Mouse (Mus musculus) heart, postnatal 4 days (tissue): ENCODE measurements at regions not wholly inside any gene's neighbourhood (a gene's known extent, or its start where the extent isn't known, plus 50 kb on each side); places are given as distances from the start of the nearest gene placed in this dataset.
A peak's percentile ranks its signal among the peaks of the same experiment; 100 is the strongest.
"Not testable (repeated sequence)": the region's sequence is repeated elsewhere in the genome, so short reads cannot be mapped to it uniquely, and the experiment has no call there.

ENCODE experiments used
- DNase-seq: peaks from one replicate; pipeline ENCODE4 v3.0.0; 2021

DNA sequence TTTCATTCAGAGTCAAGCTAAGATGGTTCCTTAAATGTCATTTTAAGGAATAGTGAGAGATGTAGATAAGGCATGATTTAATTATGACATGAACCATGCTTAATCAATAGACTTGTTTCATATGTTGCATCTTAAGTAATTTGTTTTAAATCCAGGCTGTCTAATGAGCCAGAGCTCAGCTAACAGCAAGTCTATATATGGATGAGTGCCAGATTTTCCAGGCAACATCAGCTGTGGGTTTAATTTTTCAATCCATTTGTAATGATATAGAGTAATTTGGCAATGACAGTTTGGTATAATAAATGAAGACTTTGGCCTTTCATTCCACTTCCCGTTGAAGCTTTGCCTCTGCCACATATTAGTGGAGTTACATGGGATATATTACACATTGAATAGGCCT, 677.3 kb upstream of the Sorcs1 start:
- DNase-seq, result no peak

DNA sequence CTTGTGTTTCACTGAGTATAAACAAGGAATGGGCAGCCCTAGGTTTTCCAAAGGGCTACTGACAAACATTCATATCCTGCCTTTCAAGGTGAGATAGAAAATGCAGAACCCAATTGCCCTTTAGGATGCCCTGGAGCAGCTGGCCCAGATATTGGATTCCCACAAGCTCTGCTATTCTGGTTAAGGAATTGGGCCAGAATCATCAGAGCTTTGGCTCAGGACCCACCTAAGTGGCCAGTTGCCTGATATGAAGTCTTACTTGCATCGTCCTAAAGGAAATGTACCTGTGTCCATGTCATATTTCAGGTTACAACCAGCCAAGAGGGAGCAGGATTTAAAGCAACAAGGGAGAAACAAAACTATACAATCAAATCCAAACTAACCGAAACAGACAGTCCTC, 662.0 kb upstream of the Sorcs1 start:
- no peak for DNase-seq

DNA sequence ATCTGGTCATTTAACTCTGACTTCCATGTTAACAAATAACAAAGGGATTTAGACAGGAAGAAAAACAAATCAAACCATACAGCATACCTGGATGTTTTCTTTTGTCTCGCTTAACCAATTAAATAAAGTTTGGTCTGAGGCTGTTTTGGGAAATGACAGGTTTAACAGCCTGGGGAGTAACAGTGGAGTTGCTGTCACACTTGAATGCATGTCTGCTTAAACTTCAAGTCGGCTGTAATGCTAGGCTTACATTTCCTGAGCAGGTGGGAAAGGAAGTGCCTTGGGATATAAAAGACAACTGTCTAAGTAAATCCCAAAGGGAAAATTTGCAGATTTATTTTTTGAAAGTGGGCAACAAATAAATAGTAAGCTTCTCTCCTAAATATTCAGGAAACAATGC, 651.6 kb upstream of the Sorcs1 start:
- DNase-seq, result no peak

DNA sequence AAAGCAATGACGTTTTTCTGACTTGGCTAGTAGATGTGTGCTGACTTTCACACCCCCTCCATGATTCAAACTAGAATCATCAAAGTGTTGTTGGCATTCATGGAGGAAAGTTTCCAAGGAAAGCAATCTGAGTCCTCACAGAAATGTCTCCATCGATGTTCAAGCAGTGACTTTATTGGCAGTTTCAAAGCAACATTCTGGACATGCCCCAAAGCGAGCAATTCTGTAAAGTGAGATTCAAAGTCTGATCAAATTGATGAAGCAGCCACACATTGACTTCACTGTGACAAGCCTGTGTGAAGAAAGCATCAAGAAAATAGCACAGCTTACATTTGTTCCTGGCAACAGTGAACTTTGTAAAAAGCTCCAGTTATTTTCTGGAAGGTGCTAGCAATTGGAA, 625.3 kb upstream of the Sorcs1 start:
- no peak for DNase-seq

DNA sequence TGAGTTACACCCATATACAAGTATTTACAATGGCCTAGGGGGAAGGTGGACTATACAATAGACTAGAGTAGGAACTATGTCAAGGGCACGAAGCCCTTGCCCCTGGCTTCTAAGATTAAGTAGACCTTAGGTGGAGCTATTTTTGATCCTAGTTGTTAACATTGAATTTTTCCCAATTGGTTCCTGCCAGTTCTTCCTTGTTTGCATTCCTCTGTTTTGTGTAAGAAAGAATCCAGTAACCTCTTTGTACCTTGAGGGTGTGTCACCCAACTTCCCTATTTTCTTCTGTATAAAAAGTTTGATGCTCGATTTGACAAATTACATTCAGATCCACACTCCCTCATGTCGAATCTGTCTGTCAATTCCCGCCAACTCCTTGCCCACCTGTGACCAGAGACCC, 618.2 kb upstream of the Sorcs1 start:
- DNase-seq, result not testable (repeated sequence)

DNA sequence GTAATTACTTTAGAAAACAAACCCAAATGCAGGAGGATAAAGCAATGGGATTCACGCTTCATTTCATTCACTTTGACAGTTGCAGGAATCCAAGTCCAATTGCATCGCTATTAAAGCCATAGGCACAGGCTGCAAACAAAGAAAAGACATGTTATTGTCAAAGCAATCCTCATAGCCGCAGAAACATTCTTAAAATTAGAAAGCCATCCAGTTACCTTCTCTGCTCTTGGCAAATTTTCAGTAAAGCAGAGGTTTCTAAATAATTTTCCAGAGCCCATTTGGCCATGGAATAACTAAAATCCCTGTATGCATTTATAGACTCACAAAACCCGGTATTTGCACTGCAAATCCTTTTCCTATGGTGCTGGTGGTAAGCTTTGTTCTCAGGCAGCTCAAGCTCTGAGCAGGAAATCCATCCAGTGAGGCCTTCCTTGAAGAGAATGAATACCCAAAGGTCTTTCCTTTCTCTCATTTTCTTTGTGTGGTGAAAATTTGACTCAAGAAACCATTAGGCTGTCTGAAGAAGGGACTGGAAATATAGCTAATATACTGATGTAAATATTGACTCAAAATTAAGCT, 590.6 kb upstream of the Sorcs1 start:
- no peak for DNase-seq

DNA sequence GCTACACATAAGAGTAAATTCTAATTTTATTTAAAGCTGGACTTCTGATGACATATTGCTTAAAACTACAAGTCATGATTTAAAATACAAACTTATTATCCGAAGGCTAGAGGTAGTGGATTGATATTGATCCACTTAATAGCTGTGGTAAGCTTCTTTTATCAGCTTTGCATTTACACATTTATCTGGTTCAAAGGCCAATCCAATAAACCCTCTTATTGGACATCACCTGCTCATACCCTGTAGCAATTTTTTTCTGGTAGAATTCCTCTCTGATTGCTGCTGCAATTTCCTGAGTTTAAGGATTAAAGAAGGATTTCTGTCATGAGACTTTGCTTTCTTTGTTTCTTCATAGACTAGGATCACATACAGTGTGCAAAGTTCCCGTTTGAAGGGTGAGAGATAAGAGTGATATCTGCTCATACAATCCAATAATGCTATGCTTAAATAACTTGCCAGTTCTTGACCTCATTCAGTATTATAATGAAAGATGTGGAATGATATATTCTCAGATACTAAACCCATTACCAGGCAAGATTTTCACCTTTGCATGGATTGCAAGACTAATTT, 561.9 kb upstream of the Sorcs1 start:
- no peak for DNase-seq

DNA sequence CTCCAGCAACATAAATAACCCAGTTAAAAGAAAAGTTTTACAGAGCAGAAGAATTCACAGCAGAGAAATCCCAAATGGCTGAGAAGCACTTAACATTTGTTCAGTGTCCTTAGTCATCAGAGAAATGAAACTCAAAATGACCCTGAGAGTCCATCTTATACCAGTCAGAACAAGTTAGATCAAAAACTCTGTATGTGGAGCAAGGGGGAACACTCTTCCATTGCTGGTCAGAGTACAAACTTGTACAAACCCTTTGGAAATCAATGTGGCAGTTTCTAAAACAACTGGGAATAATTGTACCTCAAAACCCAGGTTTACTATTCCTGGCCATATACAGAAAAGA, 559.7 kb upstream of the Sorcs1 start:
- DNase-seq, result no peak

DNA sequence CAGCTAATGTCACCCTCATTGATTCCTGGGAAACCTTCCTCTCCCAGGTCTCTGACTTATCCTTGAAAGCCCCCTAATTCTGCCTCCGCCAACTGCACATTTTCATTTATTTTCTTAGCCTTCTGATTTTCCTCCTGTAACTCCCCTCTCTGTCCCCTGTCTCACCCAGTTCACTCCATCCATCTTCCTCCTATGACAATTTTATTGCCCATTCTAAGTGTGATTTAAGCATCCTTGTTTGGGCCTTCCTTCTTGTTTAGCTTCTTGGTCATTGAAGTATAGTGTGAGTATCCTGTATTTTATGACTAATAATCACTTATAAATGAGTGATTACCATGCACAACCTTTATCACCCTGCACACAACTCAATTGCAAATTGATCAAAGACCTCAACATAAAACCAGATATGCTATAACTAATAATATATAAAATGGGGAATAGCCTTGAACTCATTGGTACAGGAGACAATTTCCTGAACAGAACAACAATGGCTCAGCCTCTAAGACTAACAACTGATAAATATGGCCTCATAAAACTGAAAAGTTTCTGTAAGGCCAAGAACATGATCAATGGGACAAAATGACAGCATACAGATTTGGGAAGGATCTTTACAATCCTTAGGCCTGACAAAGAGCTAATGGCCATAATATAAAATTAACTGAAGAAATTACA, 559.2 kb upstream of the Sorcs1 start:
- no peak for DNase-seq

DNA sequence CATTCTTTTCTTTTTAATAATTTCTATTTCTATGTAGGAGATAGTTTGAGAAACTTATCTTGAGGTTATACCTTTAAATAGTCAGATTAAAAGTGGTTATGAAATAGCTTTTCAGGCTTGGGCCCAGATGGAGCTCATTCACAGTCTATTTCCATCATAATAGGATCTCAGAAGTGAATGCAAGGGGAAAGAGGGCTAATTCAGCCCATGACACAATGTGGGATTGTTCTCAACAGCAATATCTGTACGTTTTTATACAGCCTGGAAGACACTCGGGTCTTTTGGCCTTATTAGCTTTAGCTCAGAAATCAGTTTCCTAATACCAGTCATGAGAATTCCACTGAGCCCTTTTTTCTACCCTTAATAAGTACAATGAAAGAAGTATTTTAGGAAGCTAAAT, 554.1 kb upstream of the Sorcs1 start:
- no peak for DNase-seq

DNA sequence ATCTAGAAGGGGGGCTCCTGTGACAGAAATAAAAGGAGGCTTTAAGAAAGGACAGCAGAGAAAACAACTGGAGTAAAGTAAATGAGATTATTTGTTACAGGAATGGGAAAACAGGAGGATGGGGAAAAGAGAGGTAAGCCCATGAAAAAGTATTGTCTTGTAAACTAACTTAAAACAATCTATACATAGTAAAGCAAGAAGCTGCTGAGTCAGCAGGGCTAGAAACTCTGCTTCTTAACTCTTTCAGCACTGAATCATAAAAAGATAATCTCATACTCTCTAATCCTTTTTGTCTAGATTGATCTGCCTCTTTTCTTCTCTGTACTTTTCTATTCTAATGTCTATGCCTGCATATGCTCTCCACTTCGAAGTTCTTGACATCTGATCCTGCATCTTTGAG, 548.5 kb upstream of the Sorcs1 start:
- DNase-seq, result no peak

DNA sequence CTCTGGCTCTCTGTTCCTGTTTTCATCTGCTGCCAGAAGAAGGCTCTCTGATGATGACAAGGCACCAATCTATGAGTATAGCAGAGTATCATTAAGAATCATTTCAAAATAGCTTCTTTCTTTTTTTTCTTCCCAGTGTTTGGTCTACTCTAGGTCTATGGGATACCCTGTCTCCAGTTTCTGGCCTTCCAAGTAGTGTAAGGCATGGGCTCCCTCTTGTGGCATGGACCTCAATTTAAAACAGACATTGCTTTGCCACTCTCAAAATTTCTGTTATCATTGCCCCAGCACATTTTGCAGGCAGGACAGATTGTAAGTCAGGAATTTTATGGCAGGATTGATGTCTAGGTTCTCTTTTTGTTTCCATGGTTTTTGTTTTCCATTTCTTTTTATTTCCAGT, 522.9 kb upstream of the Sorcs1 start:
- DNase-seq, result peak; percentile 36
